Mouse (Mus musculus): ENCODE results near the gene Tpm4.

DNA sequence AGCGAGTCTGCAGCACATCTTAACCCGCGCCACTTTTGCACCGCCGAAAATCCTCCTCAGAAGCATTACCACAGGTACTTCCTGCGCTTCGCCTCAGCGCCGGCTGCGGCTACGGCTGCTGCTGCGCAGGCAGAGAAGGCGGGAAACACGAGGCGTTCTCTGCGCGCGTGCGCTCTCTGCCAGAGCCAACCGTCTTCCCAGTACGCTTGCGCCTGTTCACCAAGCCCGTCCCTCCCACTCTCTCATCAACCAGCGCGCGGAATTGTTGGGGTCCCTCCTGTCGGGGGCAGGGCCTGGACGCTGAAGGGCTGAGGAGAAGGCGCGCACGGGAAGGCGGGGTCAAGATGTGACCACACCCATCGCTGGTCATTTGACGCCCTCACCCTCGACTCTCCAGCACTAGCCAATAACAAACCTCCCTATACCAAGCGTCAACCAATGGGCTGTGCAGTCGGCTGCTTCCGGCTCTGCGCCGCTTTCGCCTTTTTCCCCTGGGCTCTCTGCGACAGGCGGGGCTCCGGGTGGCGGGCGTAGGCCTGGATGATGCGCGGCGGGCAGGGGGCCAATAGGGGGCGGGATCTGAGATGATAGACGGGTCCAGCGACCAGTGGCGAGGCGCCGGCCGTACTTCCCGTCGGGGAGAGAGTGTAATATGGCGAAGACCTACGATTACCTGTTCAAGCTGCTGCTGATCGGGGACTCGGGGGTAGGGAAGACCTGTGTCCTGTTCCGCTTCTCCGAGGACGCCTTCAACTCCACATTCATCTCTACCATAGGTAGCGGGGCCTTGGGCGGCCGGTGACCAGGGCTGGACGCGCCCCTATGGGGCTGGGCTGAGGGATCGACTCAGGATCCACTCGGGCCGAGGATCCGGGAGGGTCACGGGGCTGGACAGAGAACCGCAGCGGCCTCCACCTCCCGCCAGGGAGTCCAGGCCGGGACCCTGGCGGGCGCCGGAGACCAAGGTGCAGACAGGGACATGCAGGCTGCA lies 26.2 kb downstream of the Tpm4 start, which contains the start of gene Rab8a:
- peak; percentile 77; the same call in 1 of the 2 replicates for TF ChIP-seq EP300 (IDR thresholded peaks at IDR 0.05; ENCODE audit: low read depth)
- TF ChIP-seq CTCF (IDR thresholded peaks at IDR 0.05; ENCODE audit: low read depth) = no peak

Data from heart, postnatal 0 days (tissue).